Mouse (Mus musculus): Measurements from ENCODE around the gene Hoxa9. TPM values are rescaled to one million over a fixed set of nuclear protein-coding genes. Genes with fewer than 3 reads are reported as not detected.
A peak's percentile ranks its signal among the peaks of the same experiment; 100 is the strongest.

Gene Hoxa9
- total and polyA plus RNA-seq, 2 experiments = 0.10 TPM; not detected in 1

GRCm38 (mm10) chr6:52175864-52176263 lies 55.0 kb downstream of the Hoxa9 start:
- Histone ChIP-seq H3K4me3 (ENCODE audit: insufficient read depth, low read depth, low read length) (peak overlapping the region; percentile 45), H3K9ac (ENCODE audit: low read depth, low read length) (no peak overlapping the region; the same call in 1 of the 2 replicates), H3K27me3 (ENCODE audit: control insufficient read depth, insufficient read depth, low read length) (peaks cover 8% of the 10 kb centered on the region; the same call in 1 of the 2 replicates), H3K27ac (replicated peaks; ENCODE audit: insufficient read depth, low read depth, low read length) (peak overlapping the region; percentile 53), H3K79me2 (ENCODE audit: control insufficient read depth, insufficient read depth, low read length) (no peaks in the 10 kb centered on the region), H3K36me3 (ENCODE audit: control insufficient read depth, insufficient read depth, low read length) (no peaks in the 10 kb centered on the region), H3K4me1 (ENCODE audit: control insufficient read depth, insufficient read depth, low read length) (no peaks in the 10 kb centered on the region)
- 6% methylated on average over 25 of the region's 35 CpGs for WGBS
- DNase-seq (ENCODE audit: extremely low read depth, low read depth, low spot score) = no peak
- no peak for TF ChIP-seq POLR2A (IDR thresholded peaks at IDR 0.05; ENCODE audit: extremely low read depth, insufficient read depth, low read length)
- TF ChIP-seq CTCF (IDR thresholded peaks at IDR 0.05; ENCODE audit: low read depth, low read length) = no peak

DNA sequence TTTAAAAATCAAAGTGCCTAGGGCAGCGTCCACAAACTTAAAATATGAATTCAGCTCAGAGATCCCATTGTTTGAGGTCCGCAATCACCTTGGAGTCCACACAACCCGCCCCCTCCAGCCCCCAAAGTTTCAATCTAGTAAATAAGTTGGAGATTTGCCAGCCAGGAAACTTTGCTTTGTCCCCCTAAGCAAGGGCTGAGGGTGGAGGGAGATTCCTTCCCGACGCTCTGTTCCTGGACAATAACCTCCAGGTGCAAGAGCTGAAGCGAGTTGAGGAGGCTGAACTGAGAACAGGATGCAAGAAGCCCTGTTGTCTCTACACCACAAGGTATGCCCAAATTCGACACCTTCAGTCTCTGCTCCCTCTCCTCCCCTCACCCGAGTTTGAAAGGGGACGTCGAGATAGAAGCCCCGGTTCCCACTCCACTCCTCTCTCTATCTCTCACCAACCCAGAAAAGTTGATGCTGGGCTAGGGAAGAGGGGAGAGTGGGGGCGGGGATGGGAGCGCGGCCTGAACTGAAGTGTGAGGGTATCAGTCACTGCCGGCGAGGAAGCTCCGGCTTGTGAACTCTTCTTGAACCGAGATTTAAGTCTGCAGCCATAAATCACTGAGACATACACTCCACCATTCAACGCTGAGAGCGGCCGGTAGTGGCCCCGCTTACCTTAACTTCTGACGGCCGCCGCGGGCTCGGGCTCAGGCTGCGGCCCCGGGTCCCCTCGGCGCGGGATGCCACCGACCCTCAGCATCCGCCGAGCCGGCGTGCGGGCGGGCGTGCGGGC lies 55.7 kb downstream of the Hoxa9 start:
- Histone ChIP-seq H3K27ac (replicated peaks; ENCODE audit: insufficient read depth, low read depth, low read length) (peak overlapping the region; percentile 34; the same call in 1 of the 2 replicates), H3K4me3 (ENCODE audit: insufficient read depth, low read depth, low read length) (peak overlapping the region; percentile 49), H3K79me2 (ENCODE audit: control insufficient read depth, insufficient read depth, low read length) (no peaks in the 10 kb centered on the region), H3K36me3 (ENCODE audit: control insufficient read depth, insufficient read depth, low read length) (no peaks in the 10 kb centered on the region), H3K27me3 (ENCODE audit: control insufficient read depth, insufficient read depth, low read length) (peaks cover 8% of the 10 kb centered on the region; the same call in 1 of the 2 replicates), H3K4me1 (ENCODE audit: control insufficient read depth, insufficient read depth, low read length) (no peaks in the 10 kb centered on the region), H3K9ac (ENCODE audit: low read depth, low read length) (peak overlapping the region; percentile 67)
- no peak for TF ChIP-seq CTCF (IDR thresholded peaks at IDR 0.05; ENCODE audit: low read depth, low read length)
- TF ChIP-seq POLR2A (IDR thresholded peaks at IDR 0.05; ENCODE audit: extremely low read depth, insufficient read depth, low read length) = no peak
- WGBS = 4% methylated on average over 41 of the region's 41 CpGs
- no peak for DNase-seq (ENCODE audit: extremely low read depth, low read depth, low spot score)

GRCm38 (mm10) chr6:52173648-52174047 lies 57.2 kb downstream of the Hoxa9 start:
- Histone ChIP-seq H3K27me3 (ENCODE audit: control insufficient read depth, insufficient read depth, low read length) (peaks cover 8% of the 10 kb centered on the region; the same call in 1 of the 2 replicates), H3K4me1 (ENCODE audit: control insufficient read depth, insufficient read depth, low read length) (no peaks in the 10 kb centered on the region), H3K4me3 (ENCODE audit: insufficient read depth, low read depth, low read length) (no peak overlapping the region), H3K79me2 (ENCODE audit: control insufficient read depth, insufficient read depth, low read length) (no peaks in the 10 kb centered on the region), H3K9ac (ENCODE audit: low read depth, low read length) (no peak overlapping the region), H3K36me3 (ENCODE audit: control insufficient read depth, insufficient read depth, low read length) (no peaks in the 10 kb centered on the region), H3K27ac (replicated peaks; ENCODE audit: insufficient read depth, low read depth, low read length) (no peak overlapping the region)
- TF ChIP-seq CTCF (IDR thresholded peaks at IDR 0.05; ENCODE audit: low read depth, low read length) = no peak
- TF ChIP-seq POLR2A (IDR thresholded peaks at IDR 0.05; ENCODE audit: extremely low read depth, insufficient read depth, low read length) = no peak
- WGBS = 19% methylated on average over 4 of the region's 4 CpGs
- no peak for DNase-seq (ENCODE audit: extremely low read depth, low read depth, low spot score)

Other genes starting within 250 kb of the Hoxa9 start
- gene Skap2, start 218.5 kb downstream of the Hoxa9 start, total RNA-seq (2014; rRNA removed) = 12.8 and 15.6 TPM in 2 replicates
- gene Skap2, start 218.5 kb downstream of the Hoxa9 start, polyA plus RNA-seq (2012; rRNA removed) = 3.9 and 4.0 TPM in 2 replicates
- 0.13 TPM in 1 of 2 replicates, not detected in the other for gene Hoxa1, start 72.8 kb downstream of the Hoxa9 start, total RNA-seq (2014; rRNA removed)
- 0.10 and 0.18 TPM in 2 replicates for gene Hoxa1, start 72.8 kb downstream of the Hoxa9 start, polyA plus RNA-seq (2012; rRNA removed)
- 0.09 and 0.40 TPM in 2 replicates for gene Hoxa2, start 66.3 kb downstream of the Hoxa9 start, total RNA-seq (2014; rRNA removed)
- gene Hoxa2, start 66.3 kb downstream of the Hoxa9 start, polyA plus RNA-seq (2012; rRNA removed) = 0.27 and 0.34 TPM in 2 replicates
- gene 5730596B20Rik, start 53.6 kb downstream of the Hoxa9 start, total RNA-seq (2014; rRNA removed) = 0.09 TPM in 1 of 2 replicates, not detected in the other
- 0.02 TPM in 2 replicates for gene 5730596B20Rik, start 53.6 kb downstream of the Hoxa9 start, polyA plus RNA-seq (2012; rRNA removed)
- 0.28 TPM in 1 of 2 replicates, not detected in the other for gene Hoxa4, start 39.3 kb downstream of the Hoxa9 start, total RNA-seq (2014; rRNA removed)
- gene Hoxa4, start 39.3 kb downstream of the Hoxa9 start, polyA plus RNA-seq (2012; rRNA removed) = 0.23 and 0.39 TPM in 2 replicates
- 0.28 and 0.40 TPM in 2 replicates for gene Hoxa5, start 26.5 kb downstream of the Hoxa9 start, total RNA-seq (2014; rRNA removed)
- gene Hoxa5, start 26.5 kb downstream of the Hoxa9 start, polyA plus RNA-seq (2012; rRNA removed) = 0.10 and 0.16 TPM in 2 replicates
- not detected in 2 replicates for gene Hoxa6, start 22.4 kb downstream of the Hoxa9 start, total RNA-seq (2014; rRNA removed)
- not detected in 2 replicates for gene Hoxa6, start 22.4 kb downstream of the Hoxa9 start, polyA plus RNA-seq (2012; rRNA removed)
- 0.09 and 0.20 TPM in 2 replicates for gene Hoxa3, start 17.8 kb downstream of the Hoxa9 start, total RNA-seq (2014; rRNA removed)
- 0.20 and 0.42 TPM in 2 replicates for gene Hoxa3, start 17.8 kb downstream of the Hoxa9 start, polyA plus RNA-seq (2012; rRNA removed)
- gene Gm28308, start 17.8 kb downstream of the Hoxa9 start, total RNA-seq (2014; rRNA removed) = not detected in 2 replicates
- gene Gm28308, start 17.8 kb downstream of the Hoxa9 start, polyA plus RNA-seq (2012; rRNA removed) = not detected in 2 replicates
- 0.13 TPM in 1 of 2 replicates, not detected in the other for gene Hoxa7, start 9.2 kb downstream of the Hoxa9 start, total RNA-seq (2014; rRNA removed)
- 0.04 TPM in 1 of 2 replicates, not detected in the other for gene Hoxa7, start 9.2 kb downstream of the Hoxa9 start, polyA plus RNA-seq (2012; rRNA removed)
- not detected in 2 replicates for gene Hoxa10, start 9.8 kb upstream of the Hoxa9 start, total RNA-seq (2014; rRNA removed)
- not detected in 2 replicates for gene Hoxa10, start 9.8 kb upstream of the Hoxa9 start, polyA plus RNA-seq (2012; rRNA removed)
- gene Hoxa11, start 14.7 kb upstream of the Hoxa9 start, total RNA-seq (2014; rRNA removed) = not detected in 2 replicates
- gene Hoxa11, start 14.7 kb upstream of the Hoxa9 start, polyA plus RNA-seq (2012; rRNA removed) = not detected in 2 replicates
- not detected in 2 replicates for gene Hoxa13, start 29.8 kb upstream of the Hoxa9 start, total RNA-seq (2014; rRNA removed)
- gene Hoxa13, start 29.8 kb upstream of the Hoxa9 start, polyA plus RNA-seq (2012; rRNA removed) = not detected in 2 replicates
- gene Evx1, start 82.4 kb upstream of the Hoxa9 start, total RNA-seq (2014; rRNA removed) = not detected in 2 replicates
- not detected in 2 replicates for gene Evx1, start 82.4 kb upstream of the Hoxa9 start, polyA plus RNA-seq (2012; rRNA removed)

Measured in liver, adult 2 months (tissue).